Mouse (Mus musculus): ENCODE results near the gene Umps. TPM values are rescaled to one million over a fixed set of nuclear protein-coding genes. Genes with fewer than 3 reads are reported as not detected.

The Umps gene
- polyA plus RNA-seq, 1 experiment from 2014 or later, result 62.5 TPM

- no peak overlapping the region for H3K4me2 ChIP-seq
- no peak overlapping the region for H3K27ac ChIP-seq
- H3K9me3 ChIP-seq, result no peaks in the 10 kb centered on the region
- no peak overlapping the region for H3K9ac ChIP-seq
- no peaks in the 10 kb centered on the region for H3K27me3 ChIP-seq
- H3K4me3 ChIP-seq, result no peak overlapping the region
- peaks cover 28% of the 10 kb centered on the region for H3K36me3 ChIP-seq
- peaks cover 42% of the 10 kb centered on the region for H3K4me1 ChIP-seq
- no peak for ATAC-seq (ENCODE audit: insufficient number of reproducible peaks, insufficient read depth, low FRiP score, low TSS enrichment, low read depth)
- WGBS, result 74% methylated on average over 6 of the region's 6 CpGs
Measured at GRCm38 (mm10) chr16:33927263-33927824, 39.5 kb downstream of the Umps start.

GRCm38 (mm10) chr16:33923758-33924157 is 43.1 kb downstream of the Umps start:
- peaks cover 50% of the 10 kb centered on the region for H3K4me1 ChIP-seq
- peak overlapping the region; percentile 83; the same call in 1 of the 2 replicates for H3K27ac ChIP-seq
- no peak overlapping the region for H3K9ac ChIP-seq
- ATAC-seq (ENCODE audit: insufficient number of reproducible peaks, insufficient read depth, low FRiP score, low TSS enrichment, low read depth), result no peak
- WGBS, result 86% methylated on average over 8 of the region's 8 CpGs
- H3K9me3 ChIP-seq, result no peaks in the 10 kb centered on the region
- H3K4me2 ChIP-seq, result no peak overlapping the region
- H3K4me3 ChIP-seq, result no peak overlapping the region
- H3K36me3 ChIP-seq, result peaks cover 39% of the 10 kb centered on the region
- H3K27me3 ChIP-seq, result no peaks in the 10 kb centered on the region

GRCm38 (mm10) chr16:33923001-33923316 is 43.9 kb downstream of the Umps start:
- 47% methylated on average over 5 of the region's 5 CpGs for WGBS
- Histone ChIP-seq H3K27ac (peak overlapping the region; percentile 83; the same call in 1 of the 2 replicates), H3K9me3 (no peaks in the 10 kb centered on the region), H3K36me3 (peaks cover 44% of the 10 kb centered on the region), H3K4me2 (no peak overlapping the region), H3K4me1 (peaks cover 50% of the 10 kb centered on the region), H3K27me3 (no peaks in the 10 kb centered on the region), H3K4me3 (no peak overlapping the region), H3K9ac (no peak overlapping the region)
- ATAC-seq (ENCODE audit: insufficient number of reproducible peaks, insufficient read depth, low FRiP score, low TSS enrichment, low read depth), result no peak

GRCm38 (mm10) chr16:33922111-33923000 is 44.5 kb downstream of the Umps start:
- H3K27me3 ChIP-seq, result no peaks in the 10 kb centered on the region
- H3K36me3 ChIP-seq, result peaks cover 47% of the 10 kb centered on the region
- H3K4me2 ChIP-seq, result no peak overlapping the region; the same call in 1 of the 2 replicates
- WGBS, result 31% methylated on average over 18 of the region's 18 CpGs
- H3K27ac ChIP-seq, result peak overlapping the region; percentile 83
- no peaks in the 10 kb centered on the region for H3K9me3 ChIP-seq
- no peak overlapping the region for H3K4me3 ChIP-seq
- peaks cover 50% of the 10 kb centered on the region for H3K4me1 ChIP-seq
- peak overlapping the region; percentile 40; the same call in 1 of the 2 replicates for H3K9ac ChIP-seq
- ATAC-seq (ENCODE audit: insufficient number of reproducible peaks, insufficient read depth, low FRiP score, low TSS enrichment, low read depth), result peak; percentile 67

GRCm38 (mm10) chr16:33921514-33921913 is 45.3 kb downstream of the Umps start:
- Histone ChIP-seq H3K27ac (peak overlapping the region; percentile 83), H3K27me3 (no peaks in the 10 kb centered on the region), H3K9ac (no peak overlapping the region), H3K9me3 (no peaks in the 10 kb centered on the region), H3K4me1 (peaks cover 54% of the 10 kb centered on the region), H3K36me3 (peaks cover 47% of the 10 kb centered on the region), H3K4me3 (no peak overlapping the region), H3K4me2 (no peak overlapping the region)
- no peak for ATAC-seq (ENCODE audit: insufficient number of reproducible peaks, insufficient read depth, low FRiP score, low TSS enrichment, low read depth)
- 53% methylated on average over 5 of the region's 5 CpGs for WGBS

- Histone ChIP-seq H3K27ac (peak overlapping the region; percentile 73), H3K9ac (no peak overlapping the region), H3K4me1 (peaks cover 51% of the 10 kb centered on the region), H3K4me2 (no peak overlapping the region), H3K36me3 (peaks cover 58% of the 10 kb centered on the region), H3K27me3 (no peaks in the 10 kb centered on the region), H3K4me3 (no peak overlapping the region), H3K9me3 (no peaks in the 10 kb centered on the region)
- ATAC-seq (ENCODE audit: insufficient number of reproducible peaks, insufficient read depth, low FRiP score, low TSS enrichment, low read depth), result no peak
- 87% methylated on average over 5 of the region's 5 CpGs for WGBS
Measured at GRCm38 (mm10) chr16:33917926-33918325, 48.9 kb downstream of the Umps start.

GRCm38 (mm10) chr16:33917390-33917789 is 49.4 kb downstream of the Umps start:
- Histone ChIP-seq H3K4me1 (peaks cover 46% of the 10 kb centered on the region), H3K4me2 (no peak overlapping the region), H3K9me3 (no peaks in the 10 kb centered on the region), H3K4me3 (no peak overlapping the region), H3K36me3 (peaks cover 58% of the 10 kb centered on the region), H3K9ac (no peak overlapping the region), H3K27ac (peak overlapping the region; percentile 73), H3K27me3 (no peaks in the 10 kb centered on the region)
- 41% methylated on average over 5 of the region's 5 CpGs for WGBS
- ATAC-seq (ENCODE audit: insufficient number of reproducible peaks, insufficient read depth, low FRiP score, low TSS enrichment, low read depth), result no peak

- Histone ChIP-seq H3K4me1 (peaks cover 39% of the 10 kb centered on the region), H3K4me2 (no peak overlapping the region), H3K9me3 (no peaks in the 10 kb centered on the region), H3K27me3 (no peaks in the 10 kb centered on the region), H3K36me3 (peaks cover 63% of the 10 kb centered on the region), H3K4me3 (no peak overlapping the region), H3K9ac (no peak overlapping the region), H3K27ac (peak overlapping the region; percentile 73)
- ATAC-seq (ENCODE audit: insufficient number of reproducible peaks, insufficient read depth, low FRiP score, low TSS enrichment, low read depth), result no peak
- WGBS, result 76% methylated on average over 12 of the region's 12 CpGs
Measured at GRCm38 (mm10) chr16:33916473-33917251, 50.2 kb downstream of the Umps start.

- Histone ChIP-seq H3K36me3 (peaks cover 63% of the 10 kb centered on the region), H3K27ac (no peak overlapping the region), H3K27me3 (no peaks in the 10 kb centered on the region), H3K4me2 (no peak overlapping the region), H3K9me3 (no peaks in the 10 kb centered on the region), H3K9ac (no peak overlapping the region), H3K4me3 (no peak overlapping the region), H3K4me1 (peaks cover 28% of the 10 kb centered on the region)
- ATAC-seq (ENCODE audit: insufficient number of reproducible peaks, insufficient read depth, low FRiP score, low TSS enrichment, low read depth), result no peak
- 59% methylated on average over 4 of the region's 4 CpGs for WGBS
Measured at GRCm38 (mm10) chr16:33914997-33915396, 51.8 kb downstream of the Umps start.

- ATAC-seq (ENCODE audit: insufficient number of reproducible peaks, insufficient read depth, low FRiP score, low TSS enrichment, low read depth), result no peak
- Histone ChIP-seq H3K4me1 (peaks cover 45% of the 10 kb centered on the region), H3K9ac (0 out of 2 replicates have a peak overlapping the region, but pooled peaks have one; percentile 36), H3K4me3 (no peak overlapping the region), H3K27ac (no peak overlapping the region), H3K9me3 (no peaks in the 10 kb centered on the region), H3K27me3 (no peaks in the 10 kb centered on the region), H3K4me2 (no peak overlapping the region), H3K36me3 (peaks cover 27% of the 10 kb centered on the region)
- WGBS, result 26% methylated on average over 4 of the region's 4 CpGs
Measured at GRCm38 (mm10) chr16:33908239-33908638, 58.6 kb downstream of the Umps start.

Data from embryonic facial prominence, embryonic 13.5 days (tissue).